Mouse (Mus musculus): ENCODE measurements around the gene Tec. TPM values are rescaled to one million over a fixed set of nuclear protein-coding genes. Genes with fewer than 3 reads are reported as not detected.
A peak's percentile ranks its signal among the peaks of the same experiment; 100 is the strongest.

Gene Tec
- 1.6 and 5.3 TPM in 2 replicates for polyA plus RNA-seq (2014; fragmentation: Nextera tagmentation; extraction: Ambion mirVana)

DNA sequence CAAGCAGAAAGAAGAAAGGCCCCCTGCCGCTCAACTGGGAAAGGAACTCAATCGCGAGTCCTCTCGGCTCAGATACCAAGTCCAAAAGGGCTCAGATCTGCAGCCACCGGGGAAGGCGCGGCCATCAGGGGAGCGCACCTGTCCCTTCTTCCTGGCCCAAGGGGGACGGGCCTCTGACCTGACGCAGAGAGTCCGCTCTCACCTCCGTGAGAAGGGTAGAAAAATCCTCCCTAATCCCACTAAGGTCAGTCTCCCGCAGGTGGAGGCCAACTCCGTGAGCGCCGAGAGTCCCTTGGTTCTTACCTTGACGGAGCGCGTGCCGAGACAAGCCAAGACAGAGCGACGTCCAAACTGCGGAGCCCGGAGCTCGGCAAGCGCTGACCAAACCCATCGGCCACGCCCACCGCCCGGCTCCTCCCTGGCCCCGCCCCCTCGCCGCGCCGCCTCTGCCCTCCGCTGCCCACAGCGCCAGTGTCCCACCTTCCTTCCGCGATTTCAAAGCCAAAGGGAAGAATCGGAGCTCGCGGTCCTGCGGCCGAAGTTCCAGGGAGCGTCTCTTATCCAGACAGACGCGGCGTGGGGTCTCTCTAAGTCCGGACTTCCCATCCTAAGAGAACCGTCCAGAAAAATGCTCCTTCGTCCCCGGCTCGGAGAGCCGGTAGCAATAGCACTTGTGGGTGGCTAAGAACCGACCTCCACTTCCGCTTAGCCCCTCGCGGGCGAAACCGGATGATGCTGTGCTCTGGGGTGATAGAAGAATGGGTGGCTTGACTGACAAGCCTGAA lies at the start of gene Tec:
Gene Tec, minus strand, starts transcription at position 393 of the 785 bp plus-strand sequence.
- Histone ChIP-seq H3K4me1 (ENCODE audit: control insufficient read depth, insufficient read depth, low read length) (no peaks in the 10 kb centered on the region), H3K9ac (replicated peaks; ENCODE audit: low read length) (peak within 1 kb of the TSS; percentile 32), H3K36me3 (ENCODE audit: control insufficient read depth, insufficient read depth, low read length) (no peaks in the 10 kb centered on the region), H3K4me3 (replicated peaks; ENCODE audit: low read depth, low read length) (peak within 1 kb of the TSS; percentile 44), H3K9me3 (ENCODE audit: control insufficient read depth, low read length) (no peaks in the 10 kb centered on the region), H3K27ac (replicated peaks; ENCODE audit: low read depth, low read length) (no peak within 1 kb of the TSS), H3K27me3 (ENCODE audit: control insufficient read depth, insufficient read depth, low read length) (peaks cover 19% of the 10 kb centered on the region; the same call in 1 of the 2 replicates), H3K4me2 (ENCODE audit: low read length) (peak within 1 kb of the TSS; percentile 87)
- WGBS = under 1% methylated on average over 60 of the region's 60 CpGs
- DNase-seq (peak; percentile 86), ATAC-seq (ENCODE audit: low FRiP score, low TSS enrichment) (peak; percentile 87)

- Histone ChIP-seq H3K4me2 (ENCODE audit: low read length) (peak overlapping the region; percentile 68), H3K9ac (replicated peaks; ENCODE audit: low read length) (0 out of 2 replicates have a peak overlapping the region, but pooled peaks have one; percentile 98), H3K4me3 (replicated peaks; ENCODE audit: low read depth, low read length) (peak overlapping the region; percentile 100), H3K27ac (replicated peaks; ENCODE audit: low read depth, low read length) (no peak overlapping the region), H3K9me3 (ENCODE audit: control insufficient read depth, low read length) (no peaks in the 10 kb centered on the region), H3K4me1 (ENCODE audit: control insufficient read depth, insufficient read depth, low read length) (peaks cover 23% of the 10 kb centered on the region), H3K36me3 (ENCODE audit: control insufficient read depth, insufficient read depth, low read length) (no peaks in the 10 kb centered on the region), H3K27me3 (ENCODE audit: control insufficient read depth, insufficient read depth, low read length) (no peaks in the 10 kb centered on the region)
- ATAC-seq (ENCODE audit: low FRiP score, low TSS enrichment) (no peak), DNase-seq (no peak)
- WGBS = 72% methylated on average over 1 of the region's 1 CpGs
Measured at GRCm38 (mm10) chr5:72916851-72917250, 48.6 kb upstream of the Tec start.

DNA sequence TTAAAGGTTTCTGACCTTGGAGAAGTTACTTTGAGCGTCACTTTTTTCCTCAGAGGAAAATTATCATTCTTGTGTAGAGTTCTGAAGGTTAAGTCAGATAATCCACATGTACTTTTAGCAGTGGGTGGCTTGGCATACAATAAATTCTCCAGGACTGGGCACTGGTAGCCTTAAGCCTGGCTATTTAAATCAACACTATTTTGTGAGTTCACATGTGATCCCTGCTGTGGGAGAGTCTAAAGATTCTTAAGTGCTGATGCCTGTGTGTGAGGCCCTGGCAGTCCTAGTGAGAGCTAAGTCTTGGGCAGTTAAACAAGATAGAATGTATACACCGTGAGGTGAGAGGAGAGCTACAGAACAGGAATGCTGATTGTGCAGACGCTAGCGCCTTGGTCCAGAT lies 47.8 kb upstream of the Tec start:
- peak overlapping the region; percentile 100 for H3K4me3 ChIP-seq (replicated peaks; ENCODE audit: low read depth, low read length)
- ATAC-seq (ENCODE audit: low FRiP score, low TSS enrichment) (no peak), DNase-seq (peak; percentile 8)
- 38% methylated on average over 4 of the region's 4 CpGs for WGBS
- H3K9ac ChIP-seq (replicated peaks; ENCODE audit: low read length) = peak overlapping the region; percentile 98
- no peak overlapping the region for H3K27ac ChIP-seq (replicated peaks; ENCODE audit: low read depth, low read length)
- peak overlapping the region; percentile 68 for H3K4me2 ChIP-seq (ENCODE audit: low read length)
- peaks cover 23% of the 10 kb centered on the region for H3K4me1 ChIP-seq (ENCODE audit: control insufficient read depth, insufficient read depth, low read length)
- no peaks in the 10 kb centered on the region for H3K9me3 ChIP-seq (ENCODE audit: control insufficient read depth, low read length)
- H3K36me3 ChIP-seq (ENCODE audit: control insufficient read depth, insufficient read depth, low read length) = no peaks in the 10 kb centered on the region
- H3K27me3 ChIP-seq (ENCODE audit: control insufficient read depth, insufficient read depth, low read length) = no peaks in the 10 kb centered on the region

GRCm38 (mm10) chr5:72914633-72915561 lies 46.6 kb upstream of the Tec start:
- H3K9me3 ChIP-seq (ENCODE audit: control insufficient read depth, low read length) = no peaks in the 10 kb centered on the region
- no peaks in the 10 kb centered on the region for H3K36me3 ChIP-seq (ENCODE audit: control insufficient read depth, insufficient read depth, low read length)
- WGBS = under 1% methylated on average over 65 of the region's 66 CpGs
- peak overlapping the region; percentile 100 for H3K4me3 ChIP-seq (replicated peaks; ENCODE audit: low read depth, low read length)
- H3K4me2 ChIP-seq (ENCODE audit: low read length) = peak overlapping the region; percentile 68
- peak overlapping the region; percentile 98 for H3K27ac ChIP-seq (replicated peaks; ENCODE audit: low read depth, low read length)
- ATAC-seq (ENCODE audit: low FRiP score, low TSS enrichment) (peak; percentile 53), DNase-seq (peak; percentile 75)
- H3K4me1 ChIP-seq (ENCODE audit: control insufficient read depth, insufficient read depth, low read length) = peaks cover 23% of the 10 kb centered on the region
- H3K9ac ChIP-seq (replicated peaks; ENCODE audit: low read length) = peak overlapping the region; percentile 98
- H3K27me3 ChIP-seq (ENCODE audit: control insufficient read depth, insufficient read depth, low read length) = no peaks in the 10 kb centered on the region

GRCm38 (mm10) chr5:72913648-72914557 lies 45.6 kb upstream of the Tec start, which contains the start of gene Slain2:
Slain2 (plus strand) TSS chr5:72914304.
- Histone ChIP-seq H3K4me1 (ENCODE audit: control insufficient read depth, insufficient read depth, low read length) (peaks cover 23% of the 10 kb centered on the region), H3K9ac (replicated peaks; ENCODE audit: low read length) (peak within 1 kb of the TSS; percentile 98), H3K9me3 (ENCODE audit: control insufficient read depth, low read length) (no peaks in the 10 kb centered on the region), H3K4me2 (ENCODE audit: low read length) (peak within 1 kb of the TSS; percentile 68), H3K36me3 (ENCODE audit: control insufficient read depth, insufficient read depth, low read length) (no peaks in the 10 kb centered on the region), H3K27ac (replicated peaks; ENCODE audit: low read depth, low read length) (peak within 1 kb of the TSS; percentile 98), H3K4me3 (replicated peaks; ENCODE audit: low read depth, low read length) (peak within 1 kb of the TSS; percentile 100), H3K27me3 (ENCODE audit: control insufficient read depth, insufficient read depth, low read length) (no peaks in the 10 kb centered on the region)
- DNase-seq (peak; percentile 99), ATAC-seq (ENCODE audit: low FRiP score, low TSS enrichment) (peak; percentile 93)
- WGBS = under 1% methylated on average over 80 of the region's 83 CpGs

DNA sequence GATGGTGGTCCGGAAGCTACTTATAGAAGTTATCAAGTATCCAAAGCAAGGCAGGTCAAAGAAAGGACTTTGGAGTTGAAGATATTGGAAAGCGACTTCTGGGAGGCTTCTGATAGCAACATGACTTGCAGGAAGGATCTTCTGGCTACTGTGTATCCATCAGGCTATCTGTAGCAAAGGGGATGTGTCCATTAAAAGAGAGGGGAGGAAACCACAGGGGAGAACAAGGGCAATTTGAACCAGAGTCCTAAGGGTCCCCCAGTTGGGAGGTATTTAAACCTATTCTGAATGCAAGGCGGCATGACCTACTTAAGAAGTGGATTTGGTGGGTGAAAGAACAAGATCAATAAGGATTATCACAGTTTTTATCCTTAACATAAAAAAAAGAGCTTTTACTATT lies 43.0 kb upstream of the Tec start:
- ATAC-seq (ENCODE audit: low FRiP score, low TSS enrichment) (no peak), DNase-seq (no peak)
- Histone ChIP-seq H3K4me3 (replicated peaks; ENCODE audit: low read depth, low read length) (no peak overlapping the region), H3K4me1 (ENCODE audit: control insufficient read depth, insufficient read depth, low read length) (peaks cover 12% of the 10 kb centered on the region), H3K9me3 (ENCODE audit: control insufficient read depth, low read length) (no peaks in the 10 kb centered on the region), H3K36me3 (ENCODE audit: control insufficient read depth, insufficient read depth, low read length) (no peaks in the 10 kb centered on the region), H3K27me3 (ENCODE audit: control insufficient read depth, insufficient read depth, low read length) (no peaks in the 10 kb centered on the region), H3K4me2 (ENCODE audit: low read length) (no peak overlapping the region), H3K9ac (replicated peaks; ENCODE audit: low read length) (no peak overlapping the region), H3K27ac (replicated peaks; ENCODE audit: low read depth, low read length) (no peak overlapping the region)
- 80% methylated on average over 3 of the region's 3 CpGs for WGBS

- no peak for ATAC-seq (ENCODE audit: low FRiP score, low TSS enrichment)
Measured at GRCm38 (mm10) chr5:72910373-72910772, 42.1 kb upstream of the Tec start.

GRCm38 (mm10) chr5:72909363-72909762 lies 41.1 kb upstream of the Tec start:
- DNase-seq (no peak), ATAC-seq (ENCODE audit: low FRiP score, low TSS enrichment) (no peak)
- H3K4me3 ChIP-seq (replicated peaks; ENCODE audit: low read depth, low read length) = no peak overlapping the region
- 93% methylated on average over 4 of the region's 4 CpGs for whole genome bisulfite sequencing
- no peaks in the 10 kb centered on the region for H3K36me3 ChIP-seq (ENCODE audit: control insufficient read depth, insufficient read depth, low read length)
- H3K4me1 ChIP-seq (ENCODE audit: control insufficient read depth, insufficient read depth, low read length) = peaks cover 6% of the 10 kb centered on the region; the same call in 1 of the 2 replicates
- no peak overlapping the region for H3K4me2 ChIP-seq (ENCODE audit: low read length)
- no peak overlapping the region for H3K9ac ChIP-seq (replicated peaks; ENCODE audit: low read length)
- no peak overlapping the region for H3K27ac ChIP-seq (replicated peaks; ENCODE audit: low read depth, low read length)
- H3K9me3 ChIP-seq (ENCODE audit: control insufficient read depth, low read length) = no peaks in the 10 kb centered on the region
- H3K27me3 ChIP-seq (ENCODE audit: control insufficient read depth, insufficient read depth, low read length) = no peaks in the 10 kb centered on the region

More at GRCm38 (mm10) chr5:72910373-72910772, 42.1 kb upstream of the Tec start:
- Histone ChIP-seq H3K9me3 (ENCODE audit: control insufficient read depth, low read length) (no peaks in the 10 kb centered on the region), H3K4me2 (ENCODE audit: low read length) (no peak overlapping the region), H3K4me3 (replicated peaks; ENCODE audit: low read depth, low read length) (no peak overlapping the region), H3K4me1 (ENCODE audit: control insufficient read depth, insufficient read depth, low read length) (peaks cover 6% of the 10 kb centered on the region; the same call in 1 of the 2 replicates), H3K27ac (replicated peaks; ENCODE audit: low read depth, low read length) (no peak overlapping the region), H3K9ac (replicated peaks; ENCODE audit: low read length) (no peak overlapping the region), H3K27me3 (ENCODE audit: control insufficient read depth, insufficient read depth, low read length) (no peaks in the 10 kb centered on the region), H3K36me3 (ENCODE audit: control insufficient read depth, insufficient read depth, low read length) (no peaks in the 10 kb centered on the region)
- WGBS = 95% methylated on average over 1 of the region's 1 CpGs
- no peak for DNase-seq
